Mouse (Mus musculus): Measurements from ENCODE around the gene Ganc.

Ganc gene

DNA sequence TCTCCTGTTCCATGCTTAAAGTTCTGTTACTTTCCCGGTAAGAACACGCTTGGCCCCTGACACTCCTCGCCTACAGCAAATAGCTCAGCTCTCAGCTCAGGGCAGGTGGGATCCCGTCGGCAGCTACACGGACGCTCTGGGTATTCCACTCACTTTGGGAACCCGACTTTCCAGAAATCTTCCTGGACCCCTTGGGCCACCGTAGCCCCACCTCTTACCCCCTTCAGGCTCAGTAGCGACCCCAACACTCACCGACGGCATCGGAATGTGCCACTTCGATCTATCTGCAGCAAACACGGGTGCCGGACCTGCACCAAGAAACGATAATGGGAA lies at the start of gene Ganc:
TSS of gene Ganc (plus strand) at position 244 of the 333 bp plus-strand sequence.
- no peak for DNase-seq (ENCODE audit: low spot score in 2 of 2)

DNA sequence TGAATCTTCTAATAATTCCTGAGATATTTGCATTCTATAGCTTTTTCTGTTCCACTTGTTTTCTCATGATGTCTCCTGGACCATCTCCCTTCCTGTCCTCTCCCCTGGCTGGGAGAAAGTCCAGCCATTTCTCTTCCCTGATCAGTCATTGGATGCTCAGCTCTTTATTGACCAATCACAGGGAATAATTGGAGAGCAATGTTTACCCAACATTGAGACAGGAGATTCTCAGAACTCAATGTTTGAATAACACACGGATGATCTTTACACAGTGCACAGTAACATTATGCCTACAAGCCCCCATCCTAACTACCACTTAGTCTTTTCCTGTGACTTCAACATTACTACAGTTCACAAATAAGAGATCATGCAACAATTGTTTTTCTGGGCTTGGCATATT lies 43.3 kb upstream of the Ganc start:
- no peak for DNase-seq (ENCODE audit: low spot score in 2 of 2)

GRCm38 (mm10) chr2:120366501-120366900 lies 37.2 kb upstream of the Ganc start:
- DNase-seq (ENCODE audit: low spot score in 2 of 2): no peak

DNA sequence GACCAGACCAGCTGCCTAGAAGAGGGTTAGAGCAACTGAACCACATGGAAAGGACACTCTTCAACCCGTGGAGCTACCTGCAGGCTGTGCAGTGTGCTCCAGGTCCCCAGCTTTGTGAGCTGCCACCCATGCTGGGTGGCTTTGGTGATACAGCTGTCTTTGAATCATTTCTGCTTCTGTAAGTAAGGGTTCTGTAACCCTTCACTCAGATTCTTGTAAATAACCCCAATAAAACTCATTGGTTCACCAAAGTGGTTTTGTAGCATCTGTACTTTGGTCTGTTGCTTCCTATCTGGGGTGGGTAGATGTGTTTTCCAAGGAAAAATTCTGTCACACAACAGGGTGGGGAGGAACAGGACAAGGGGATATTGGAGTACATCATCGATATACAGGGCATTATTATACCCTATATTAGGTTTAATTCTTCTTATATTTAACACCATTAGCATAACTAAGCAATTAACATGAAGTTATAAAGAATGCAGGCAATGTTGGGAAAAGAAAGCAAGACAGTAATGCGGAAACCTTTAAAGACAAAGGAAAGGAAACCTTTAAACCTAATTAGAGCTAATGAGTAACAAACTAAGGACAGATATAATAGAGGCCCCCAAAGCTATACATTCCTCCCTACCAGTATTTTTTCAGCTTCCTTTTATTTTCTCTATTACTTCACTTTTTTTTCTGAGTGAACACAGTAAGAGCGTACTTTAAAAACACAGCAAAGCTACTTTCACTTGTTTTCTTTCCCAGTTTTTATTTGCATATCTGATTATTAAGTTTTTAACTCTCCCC lies 36.1 kb upstream of the Ganc start:
- no peak for DNase-seq (ENCODE audit: low spot score in 2 of 2)

DNA sequence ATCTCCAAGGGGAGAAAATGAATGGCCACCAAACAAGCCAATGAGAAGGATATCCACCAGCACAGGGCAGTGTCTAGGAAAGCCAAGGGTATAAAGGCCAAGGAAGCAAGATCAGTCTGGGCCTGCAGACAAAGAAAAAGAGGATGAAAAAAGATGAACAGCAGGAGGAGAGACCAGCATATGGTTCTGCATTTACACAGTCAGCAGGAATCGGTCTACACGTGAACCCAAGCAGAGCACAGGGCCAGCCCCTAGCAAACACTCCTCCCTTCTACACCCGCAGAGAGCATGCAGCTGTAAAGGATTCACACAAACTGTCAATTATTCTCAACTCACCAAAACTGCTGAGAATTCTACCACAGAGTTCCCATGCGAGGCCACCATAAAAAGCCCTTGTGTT lies 29.8 kb upstream of the Ganc start:
- no peak for DNase-seq (ENCODE audit: low spot score in 2 of 2)

DNA sequence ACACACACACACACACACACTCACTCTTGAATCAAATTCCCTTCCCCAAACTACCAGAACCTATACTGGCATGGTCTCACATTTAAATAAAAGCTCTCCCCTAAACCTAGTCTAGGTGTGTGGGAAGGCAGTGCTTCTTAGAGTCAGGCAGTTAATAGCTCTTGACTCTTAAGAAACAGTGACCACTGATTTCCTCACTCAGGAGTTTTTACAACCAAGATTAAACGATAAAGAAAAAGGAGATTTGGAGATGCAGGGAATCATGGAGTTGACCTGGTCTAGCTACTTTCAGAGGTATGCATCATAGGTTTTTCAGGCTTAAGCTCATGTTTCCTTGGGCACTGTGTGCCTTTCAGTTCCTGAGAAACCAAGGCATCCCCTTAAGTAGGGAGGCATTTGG lies 17.4 kb upstream of the Ganc start:
- DNase-seq (ENCODE audit: low spot score in 2 of 2): no peak

DNA sequence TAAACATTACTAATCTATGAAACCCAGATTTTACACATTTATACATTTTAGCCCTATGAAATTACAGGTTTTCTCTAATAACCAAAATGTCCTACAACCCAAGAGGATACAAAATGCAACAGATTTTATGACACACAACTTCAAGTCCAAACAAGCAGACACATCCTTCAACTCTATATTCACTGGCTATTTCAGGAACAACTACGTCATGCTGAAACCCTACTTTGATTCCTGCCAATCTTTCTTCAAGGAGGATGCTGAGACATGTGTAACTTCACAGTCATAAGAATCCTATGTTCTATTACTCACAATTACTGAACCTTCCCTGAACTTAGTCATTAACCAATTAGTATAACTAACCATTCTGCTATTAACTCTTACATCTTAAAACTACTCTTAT lies 16.4 kb upstream of the Ganc start:
- DNase-seq (ENCODE audit: low spot score in 2 of 2): no peak

DNA sequence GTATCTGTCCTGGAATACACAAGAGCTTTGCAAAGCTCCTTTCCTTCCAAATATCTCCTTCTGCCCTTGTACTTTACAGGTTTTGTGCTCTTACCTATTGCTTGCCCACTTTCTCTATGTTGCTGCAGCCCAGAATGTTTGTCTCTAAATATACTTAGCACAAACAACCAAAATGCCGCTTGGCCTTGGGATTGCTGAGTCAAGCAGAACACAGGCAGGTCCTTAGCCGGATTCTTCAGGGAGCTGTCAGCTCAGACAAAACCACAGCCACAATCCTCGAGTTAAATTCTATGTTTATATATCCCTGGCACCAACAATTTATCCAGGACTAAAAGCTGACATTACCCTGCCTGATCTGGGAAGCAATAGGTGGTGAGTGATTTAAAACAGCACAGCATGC lies 14.3 kb upstream of the Ganc start:
- no peak for DNase-seq (ENCODE audit: low spot score in 2 of 2)

DNA sequence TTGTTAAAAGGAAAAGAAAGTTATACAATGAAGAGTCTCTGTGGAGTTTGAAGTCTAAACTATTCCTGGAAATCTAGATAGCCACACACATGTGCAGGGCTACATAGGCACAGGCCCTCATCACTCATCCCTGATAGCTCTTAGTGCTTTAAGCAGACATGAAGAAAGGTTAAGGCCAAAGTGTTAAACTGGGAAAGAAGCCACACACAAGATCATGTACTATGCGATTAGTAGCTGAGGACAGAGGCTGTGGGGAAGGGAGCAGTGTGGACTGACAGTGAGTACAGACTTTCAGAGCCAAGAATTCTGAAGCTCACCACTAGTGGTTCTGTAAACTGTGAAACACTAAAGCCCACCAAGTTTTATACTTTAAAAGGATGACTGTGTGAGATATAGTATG lies 12.8 kb upstream of the Ganc start:
- no peak for DNase-seq (ENCODE audit: low spot score in 2 of 2)

- no peak for DNase-seq (ENCODE audit: low spot score in 2 of 2)
Measured at GRCm38 (mm10) chr2:120392406-120392805, 11.3 kb upstream of the Ganc start.

DNA sequence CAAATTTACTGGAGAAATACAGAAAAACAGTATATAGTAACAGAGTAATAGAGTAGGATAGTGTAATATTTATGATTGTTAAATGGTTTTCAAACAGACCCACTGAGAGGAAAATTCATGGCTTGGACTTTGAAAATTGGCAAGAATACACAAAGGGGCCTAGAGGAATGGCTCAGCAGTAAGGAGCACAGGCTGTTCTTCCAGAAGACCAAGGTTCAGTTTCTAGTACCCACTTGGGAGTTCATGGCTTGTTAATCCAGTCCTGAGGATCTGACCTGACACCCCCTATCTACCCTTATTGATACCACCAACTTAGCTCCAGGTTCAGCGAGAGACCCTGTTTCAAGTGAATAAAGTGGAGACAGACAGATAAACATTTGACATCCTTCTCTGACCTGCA lies 5.7 kb upstream of the Ganc start:
- no peak for DNase-seq (ENCODE audit: low spot score in 2 of 2)

GRCm38 (mm10) chr2:120402813-120403212 lies 883 bp upstream of the Ganc start:
- no peak for DNase-seq (ENCODE audit: low spot score in 2 of 2)

DNA sequence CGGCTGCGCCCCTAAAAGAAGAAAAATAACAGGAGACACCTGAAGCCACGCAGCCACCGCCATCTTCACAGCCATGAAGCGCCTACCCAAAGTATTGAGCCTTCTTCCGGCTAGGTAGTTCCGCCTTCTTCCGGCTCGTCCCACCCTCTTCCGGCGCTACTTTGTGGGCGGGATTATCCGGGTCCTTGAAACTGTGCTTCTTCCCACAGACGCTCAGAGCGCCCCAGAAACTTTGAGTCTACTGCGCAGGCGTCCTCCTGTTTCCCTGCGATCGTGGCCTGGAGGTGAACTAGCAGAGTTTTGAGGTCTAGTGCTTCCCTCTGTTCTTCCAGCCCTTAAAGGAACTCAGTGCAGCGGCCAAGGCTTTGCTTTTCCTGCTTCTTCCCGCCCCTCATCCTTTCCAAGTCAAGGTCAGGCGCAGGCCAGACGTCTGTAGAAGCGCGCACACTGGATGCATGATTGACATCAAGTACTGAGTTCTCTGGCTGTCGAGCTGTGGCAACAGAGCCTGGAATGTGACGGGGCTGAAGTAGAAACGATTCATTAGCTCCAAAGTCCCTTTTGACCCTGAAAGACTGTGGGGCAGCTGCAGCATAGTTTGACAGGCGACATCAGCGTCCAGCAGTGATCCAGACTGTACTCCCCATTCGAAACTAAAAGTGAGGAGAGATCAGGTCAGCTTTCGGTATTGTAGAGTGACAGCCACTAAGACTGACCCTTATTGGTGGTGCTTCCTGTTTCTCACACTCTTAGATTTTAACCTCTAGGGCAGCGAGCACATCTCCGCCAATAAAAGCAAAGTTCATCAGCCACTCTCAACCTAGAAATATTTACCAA lies 508 bp downstream of the Ganc start, which contains the start of gene Tmem87a:
TSS of gene Tmem87a (minus strand) at position 128 of the 837 bp plus-strand sequence.
- peak; percentile 98 for DNase-seq (ENCODE audit: low spot score in 2 of 2)

DNA sequence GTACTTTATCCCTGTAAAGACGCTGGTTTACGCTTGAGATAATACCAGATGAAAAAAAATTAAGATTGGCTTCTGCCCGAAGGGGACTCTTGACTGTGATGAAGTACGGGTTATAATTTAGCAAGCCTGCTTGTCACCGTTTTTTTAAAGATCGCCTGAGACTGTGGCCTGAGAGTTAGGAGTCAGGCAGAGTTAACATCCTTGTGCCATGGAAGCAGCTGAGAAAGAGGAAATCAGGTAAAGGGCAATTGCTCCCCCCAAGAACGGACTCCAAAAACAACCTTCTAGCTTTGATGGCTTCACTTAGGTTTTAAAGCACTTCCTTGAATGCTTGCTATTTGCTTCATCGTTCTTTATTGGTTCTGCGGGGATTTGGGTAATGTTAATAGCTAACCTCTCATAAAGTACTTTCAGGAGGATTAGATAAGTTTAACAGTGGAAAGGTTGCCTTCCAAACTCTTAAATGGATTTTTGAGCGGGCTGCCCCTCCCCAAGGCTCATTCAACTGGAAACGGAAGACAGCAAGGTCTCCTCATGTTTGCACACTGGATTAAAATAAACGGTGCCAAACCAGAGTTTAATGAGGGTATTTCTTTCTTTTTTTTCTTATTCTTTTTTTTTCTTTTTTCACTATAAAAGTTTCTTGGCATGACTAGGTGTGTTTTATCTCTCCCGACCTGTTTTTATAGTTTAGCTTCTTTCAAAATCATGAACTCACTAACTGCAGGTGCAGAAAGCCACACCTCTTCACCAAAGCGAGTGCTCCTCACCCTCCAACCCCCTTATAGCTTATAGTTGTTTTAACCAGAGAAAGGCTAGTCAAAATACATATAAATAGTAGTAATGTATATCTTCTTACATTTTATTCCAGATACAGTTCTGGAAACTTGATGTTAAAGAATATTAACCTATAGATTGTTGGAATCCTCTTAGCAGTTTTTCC lies 1.4 kb downstream of the Ganc start:
- no peak for DNase-seq (ENCODE audit: low spot score in 2 of 2)

DNA sequence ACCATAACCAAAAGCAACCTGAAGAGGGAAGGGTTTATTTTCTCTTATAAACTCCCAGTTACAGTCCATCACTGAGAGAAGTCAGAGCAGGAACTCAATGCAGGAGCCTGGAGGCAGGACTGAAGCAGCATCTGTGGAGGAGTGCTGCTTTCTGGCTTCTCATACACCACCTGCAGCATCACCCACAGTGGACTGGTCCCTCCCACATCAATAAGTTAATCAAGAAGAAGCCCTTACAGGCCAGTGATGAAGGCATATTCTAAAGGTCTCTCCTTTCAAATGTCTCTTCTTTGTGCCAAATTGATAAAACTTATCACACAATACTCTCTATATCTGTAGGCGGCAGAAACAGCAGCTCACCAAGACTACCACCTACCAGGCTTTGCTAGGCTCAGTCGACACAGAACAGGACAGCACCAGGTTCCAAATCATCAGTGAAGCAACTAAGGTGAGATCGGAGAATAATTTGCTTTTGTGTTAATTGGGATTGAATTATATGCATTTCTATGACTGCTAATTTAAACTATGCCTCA lies 7.5 kb downstream of the Ganc start:
- no peak for DNase-seq (ENCODE audit: low spot score in 2 of 2)

- DNase-seq (ENCODE audit: low spot score in 2 of 2): no peak
Measured at GRCm38 (mm10) chr2:120414113-120414512, 10.4 kb downstream of the Ganc start.

- DNase-seq (ENCODE audit: low spot score in 2 of 2): peak; percentile 21 to 31
Measured at GRCm38 (mm10) chr2:120414738-120415414, 11.2 kb downstream of the Ganc start.

DNA sequence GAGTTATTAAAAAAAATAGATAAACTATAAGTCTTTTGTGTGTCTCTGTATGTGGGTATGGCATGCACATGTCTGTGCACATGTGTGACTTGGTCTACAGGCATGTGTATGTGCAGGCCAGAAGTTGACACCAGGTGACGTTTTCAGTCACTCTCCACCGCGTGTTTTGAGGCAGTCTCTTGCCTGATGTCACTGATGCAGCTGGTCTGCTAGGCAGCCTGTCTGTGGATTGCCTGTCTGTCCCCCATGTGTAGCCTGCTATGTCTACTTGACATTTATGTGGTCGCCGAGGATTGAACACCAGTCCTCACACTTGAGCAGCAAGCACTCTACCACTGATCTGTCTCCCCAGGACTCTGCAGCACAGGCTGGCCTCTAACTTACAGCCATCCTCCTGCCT lies 20.7 kb downstream of the Ganc start:
- DNase-seq (ENCODE audit: low spot score in 2 of 2): no peak

- DNase-seq (ENCODE audit: low spot score in 2 of 2): no peak
Measured at GRCm38 (mm10) chr2:120444486-120444885, 40.8 kb downstream of the Ganc start.

DNA sequence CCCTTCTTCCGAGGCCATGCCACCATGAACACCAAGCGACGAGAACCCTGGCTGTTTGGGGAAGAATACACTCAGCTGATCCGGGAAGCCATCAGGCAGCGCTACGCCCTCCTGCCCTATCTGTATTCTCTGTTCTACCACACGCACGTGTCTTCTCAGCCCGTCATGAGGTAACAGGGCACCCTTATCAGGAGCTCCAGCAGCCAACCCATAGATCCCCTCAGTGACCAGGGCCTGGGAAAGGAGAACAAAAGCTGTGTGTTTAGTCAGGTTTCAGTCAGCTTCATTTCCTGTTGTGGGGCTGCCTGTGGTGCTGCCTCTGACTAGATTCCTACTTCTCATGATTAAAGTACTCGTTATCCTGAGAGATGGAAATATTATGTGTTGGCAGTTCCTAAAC lies 42.7 kb downstream of the Ganc start:
- no peak for DNase-seq (ENCODE audit: low spot score in 2 of 2)

DNA sequence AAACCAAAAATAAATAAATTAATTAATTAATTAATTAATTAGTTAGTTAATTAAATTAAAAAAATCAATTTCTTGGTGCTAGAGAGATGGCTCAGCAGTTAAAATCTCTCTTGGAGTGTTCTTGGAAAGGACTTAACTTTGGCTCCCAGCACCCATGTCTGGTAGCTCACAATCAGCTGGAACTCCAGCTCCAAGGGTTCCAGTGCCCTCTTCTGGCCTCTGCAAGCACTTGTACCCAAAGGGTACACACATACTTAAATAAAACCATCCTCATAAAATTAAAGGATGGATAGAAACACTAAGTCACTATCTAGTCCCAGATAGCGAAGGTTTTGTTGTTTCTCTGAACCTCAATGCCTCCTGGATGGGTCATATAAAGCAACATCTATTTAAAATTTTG lies 43.6 kb downstream of the Ganc start:
- DNase-seq (ENCODE audit: low spot score in 2 of 2): no peak

Data from right cerebral cortex, adult 2 months (tissue).